Mouse (Mus musculus) neural tube, embryonic 15.5 days (tissue): ENCODE measurements around the gene Grik4. TPM values are rescaled to one million over a fixed set of nuclear protein-coding genes. Genes with fewer than 3 reads are reported as not detected.
"Not testable (repeated sequence)": the region's sequence is repeated elsewhere in the genome, so short reads cannot be mapped to it uniquely, and the experiment has no call there.

Experiments used
- ATAC-seq: fragments of 200-750 bp; cut with Nextera tagmentation; 2 replicates; pipeline ENCODE4 v1.8.0; 2017; ENCODE audit warnings: mild to moderate bottlenecking, moderate TSS enrichment, moderate library complexity; ENCODE audit not compliant: low FRiP score
- H3K27ac ChIP-seq: fragments of 300-500 bp; sonication (generic); replicated peaks from 2 replicates; pipeline ENCODE4 v1.5.1; 2015; ENCODE audit warnings: mild to moderate bottlenecking, inconsistent platforms
- H3K27me3 ChIP-seq: fragments of 300-500 bp; sonication (generic); replicated peaks from 2 replicates; pipeline ENCODE4 v1.6.1; 2015; ENCODE audit warnings: inconsistent platforms
- H3K36me3 ChIP-seq: fragments of 300-500 bp; sonication (generic); 2 replicates; pipeline ENCODE4 v1.6.1; 2015; ENCODE audit warnings: inconsistent platforms
- H3K4me1 ChIP-seq: fragments of 300-500 bp; sonication (generic); 2 replicates; pipeline ENCODE4 v1.6.1; 2015; ENCODE audit warnings: inconsistent platforms
- H3K4me2 ChIP-seq: fragments of 300-500 bp; sonication (generic); 2 replicates; pipeline ENCODE4 v1.6.1; 2015; ENCODE audit warnings: inconsistent platforms, mild to moderate bottlenecking, moderate library complexity
- H3K4me3 ChIP-seq: fragments of 300-500 bp; sonication (generic); replicated peaks from 2 replicates; pipeline ENCODE4 v1.5.1; 2015; ENCODE audit warnings: mild to moderate bottlenecking, inconsistent platforms
- H3K9ac ChIP-seq: fragments of 300-500 bp; sonication (generic); replicated peaks from 2 replicates; pipeline ENCODE4 v1.6.1; 2015; ENCODE audit warnings: mild to moderate bottlenecking, inconsistent platforms
- H3K9me3 ChIP-seq: fragments of 300-500 bp; sonication (generic); replicated peaks from 2 replicates; pipeline ENCODE4 v1.6.1; 2016; ENCODE audit warnings: inconsistent platforms
- WGBS: fragments of 180-500 bp; shearing (Covaris S2); methylation state at CpG from one replicate; pipeline ENCODE4 v1.1.7; 2015; ENCODE audit warnings: mixed read lengths; 5-methylcytosine and 5-hydroxymethylcytosine counted together
- polyA plus RNA-seq: library from polyadenylated mRNA; unstranded; fragments of >200 nt; fragmentation: Nextera tagmentation; extraction: Ambion mirVana; gene quantifications from 2 replicates; pipeline ENCODE4 v1.2.1, GENCODE M21; 2015

Grik4 gene
- polyA plus RNA-seq, 1 experiment from 2014 or later = 12.3 TPM

GRCm38 (mm10) chr9:42793581-42793980 lies 150.7 kb downstream of the Grik4 start:
- H3K36me3 ChIP-seq = no peaks in the 10 kb centered on the region
- H3K4me3 ChIP-seq = no peak overlapping the region
- ATAC-seq = no peak
- H3K4me2 ChIP-seq = no peak overlapping the region
- H3K27me3 ChIP-seq = 0 out of 2 replicates have a peak, but pooled peaks cover 2% of the 10 kb centered on the region
- no peak overlapping the region for H3K9ac ChIP-seq
- no peak overlapping the region for H3K27ac ChIP-seq
- WGBS = 83% methylated on average over 8 of the region's 8 CpGs
- no peaks in the 10 kb centered on the region for H3K9me3 ChIP-seq
- peaks cover 41% of the 10 kb centered on the region for H3K4me1 ChIP-seq

- Histone ChIP-seq H3K27me3 (0 out of 2 replicates have a peak, but pooled peaks cover 2% of the 10 kb centered on the region), H3K36me3 (no peaks in the 10 kb centered on the region), H3K4me1 (peaks cover 37% of the 10 kb centered on the region), H3K27ac (0 out of 2 replicates have a peak overlapping the region, but pooled peaks have one; percentile 15), H3K4me3 (no peak overlapping the region), H3K4me2 (no peak overlapping the region), H3K9ac (no peak overlapping the region), H3K9me3 (no peaks in the 10 kb centered on the region)
- no peak for ATAC-seq
- WGBS = 45% methylated on average over 5 of the region's 5 CpGs
Observed at GRCm38 (mm10) chr9:42792381-42792780, 151.9 kb downstream of the Grik4 start.

DNA sequence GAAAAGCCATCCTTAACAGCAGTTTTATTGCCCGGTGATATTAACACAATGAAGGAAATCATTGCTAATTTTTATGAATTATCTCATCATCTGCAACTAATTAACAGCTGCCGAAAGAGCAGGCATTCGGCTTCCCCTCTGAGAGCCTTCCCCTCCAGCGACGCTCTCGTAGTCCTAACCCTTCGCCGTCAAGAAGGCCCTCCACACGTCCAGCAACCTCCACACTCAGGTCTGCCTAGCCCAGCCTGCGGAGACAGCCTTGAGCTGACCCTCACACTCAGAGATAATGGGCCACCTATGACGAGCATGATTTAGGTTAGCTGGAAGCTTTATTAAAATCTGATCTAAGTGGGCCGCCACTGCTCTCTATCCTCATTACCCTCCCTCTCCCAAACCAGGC lies 152.5 kb downstream of the Grik4 start:
- Histone ChIP-seq H3K36me3 (no peaks in the 10 kb centered on the region), H3K4me2 (no peak overlapping the region), H3K9ac (no peak overlapping the region), H3K9me3 (no peaks in the 10 kb centered on the region), H3K27ac (0 out of 2 replicates have a peak overlapping the region, but pooled peaks have one; percentile 15), H3K4me1 (peaks cover 35% of the 10 kb centered on the region), H3K27me3 (0 out of 2 replicates have a peak, but pooled peaks cover 2% of the 10 kb centered on the region), H3K4me3 (no peak overlapping the region)
- ATAC-seq = peak; percentile 51; the same call in 1 of the 2 replicates
- WGBS = 49% methylated on average over 12 of the region's 12 CpGs

- Histone ChIP-seq H3K9ac (no peak overlapping the region), H3K4me1 (peaks cover 35% of the 10 kb centered on the region), H3K27ac (no peak overlapping the region), H3K27me3 (0 out of 2 replicates have a peak, but pooled peaks cover 2% of the 10 kb centered on the region), H3K36me3 (no peaks in the 10 kb centered on the region), H3K9me3 (no peaks in the 10 kb centered on the region), H3K4me2 (no peak overlapping the region), H3K4me3 (no peak overlapping the region)
- ATAC-seq = no peak
- 68% methylated on average over 4 of the region's 4 CpGs for WGBS
Observed at GRCm38 (mm10) chr9:42791346-42791745, 152.9 kb downstream of the Grik4 start.

DNA sequence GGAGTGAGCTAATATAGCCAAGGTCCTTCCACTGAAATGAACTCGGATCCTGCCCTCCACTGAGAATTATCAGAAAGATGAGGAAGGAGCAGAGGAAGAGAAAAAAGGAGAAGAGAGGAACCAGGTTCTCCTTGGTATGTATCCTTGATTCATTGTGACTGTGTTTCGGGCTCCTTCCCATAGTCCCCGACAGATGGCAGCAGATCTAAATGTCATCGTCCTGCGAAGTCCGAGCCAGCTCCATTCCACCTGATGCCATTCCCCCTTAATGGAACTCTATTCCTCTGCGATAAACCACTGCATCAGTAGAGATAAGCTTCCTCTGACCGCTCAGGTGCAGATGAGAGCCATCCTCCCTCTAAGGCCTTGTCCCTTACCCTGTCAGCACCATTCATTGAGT lies 155.8 kb downstream of the Grik4 start:
- WGBS = 28% methylated on average over 8 of the region's 8 CpGs
- H3K4me1 ChIP-seq = peaks cover 34% of the 10 kb centered on the region
- H3K36me3 ChIP-seq = no peaks in the 10 kb centered on the region
- H3K4me2 ChIP-seq = no peak overlapping the region
- 0 out of 2 replicates have a peak, but pooled peaks cover 2% of the 10 kb centered on the region for H3K27me3 ChIP-seq
- no peaks in the 10 kb centered on the region for H3K9me3 ChIP-seq
- H3K27ac ChIP-seq = no peak overlapping the region
- no peak for ATAC-seq
- H3K4me3 ChIP-seq = no peak overlapping the region
- no peak overlapping the region for H3K9ac ChIP-seq

DNA sequence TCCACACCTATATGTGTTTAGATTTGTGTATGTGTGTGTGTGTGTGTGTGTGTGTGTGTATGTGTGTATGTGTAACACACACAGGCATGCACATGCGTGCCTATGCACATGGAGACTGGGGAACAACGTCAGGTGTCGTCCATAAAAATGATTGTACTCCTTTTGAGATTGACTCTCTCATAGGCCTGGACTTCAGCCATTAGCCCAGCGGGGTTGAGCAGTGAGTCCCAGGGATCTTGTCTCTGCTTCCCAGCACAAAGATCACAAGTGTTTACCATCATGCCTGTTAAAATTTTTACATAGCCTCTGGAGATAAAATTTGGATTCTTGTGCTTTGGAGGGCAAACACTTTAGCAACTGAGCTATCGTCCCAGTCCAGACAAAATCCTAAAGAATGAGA lies 157.4 kb downstream of the Grik4 start:
- H3K36me3 ChIP-seq = no peaks in the 10 kb centered on the region
- H3K9ac ChIP-seq = no peak overlapping the region
- peaks cover 24% of the 10 kb centered on the region for H3K4me1 ChIP-seq
- no peak overlapping the region for H3K4me2 ChIP-seq
- WGBS = 81% methylated on average over 5 of the region's 5 CpGs
- H3K27ac ChIP-seq = no peak overlapping the region
- no peaks in the 10 kb centered on the region for H3K9me3 ChIP-seq
- no peak for ATAC-seq
- H3K27me3 ChIP-seq = no peaks in the 10 kb centered on the region
- H3K4me3 ChIP-seq = no peak overlapping the region

GRCm38 (mm10) chr9:42786286-42786685 lies 158.0 kb downstream of the Grik4 start:
- WGBS = 66% methylated on average over 2 of the region's 2 CpGs
- Histone ChIP-seq H3K36me3 (no peaks in the 10 kb centered on the region), H3K4me3 (no peak overlapping the region), H3K9ac (no peak overlapping the region), H3K4me2 (no peak overlapping the region), H3K4me1 (peaks cover 18% of the 10 kb centered on the region), H3K27me3 (no peaks in the 10 kb centered on the region), H3K9me3 (no peaks in the 10 kb centered on the region), H3K27ac (no peak overlapping the region)
- ATAC-seq = no peak

GRCm38 (mm10) chr9:42785173-42785830 lies 159.0 kb downstream of the Grik4 start:
- ATAC-seq = no peak
- H3K36me3 ChIP-seq = no peaks in the 10 kb centered on the region
- 57% methylated on average over 10 of the region's 10 CpGs for WGBS
- H3K9me3 ChIP-seq = no peaks in the 10 kb centered on the region
- peaks cover 16% of the 10 kb centered on the region for H3K4me1 ChIP-seq
- H3K4me3 ChIP-seq = no peak overlapping the region
- no peak overlapping the region for H3K27ac ChIP-seq
- 0 out of 2 replicates have a peak overlapping the region, but pooled peaks have one; percentile 6 for H3K9ac ChIP-seq
- no peaks in the 10 kb centered on the region for H3K27me3 ChIP-seq
- no peak overlapping the region for H3K4me2 ChIP-seq

DNA sequence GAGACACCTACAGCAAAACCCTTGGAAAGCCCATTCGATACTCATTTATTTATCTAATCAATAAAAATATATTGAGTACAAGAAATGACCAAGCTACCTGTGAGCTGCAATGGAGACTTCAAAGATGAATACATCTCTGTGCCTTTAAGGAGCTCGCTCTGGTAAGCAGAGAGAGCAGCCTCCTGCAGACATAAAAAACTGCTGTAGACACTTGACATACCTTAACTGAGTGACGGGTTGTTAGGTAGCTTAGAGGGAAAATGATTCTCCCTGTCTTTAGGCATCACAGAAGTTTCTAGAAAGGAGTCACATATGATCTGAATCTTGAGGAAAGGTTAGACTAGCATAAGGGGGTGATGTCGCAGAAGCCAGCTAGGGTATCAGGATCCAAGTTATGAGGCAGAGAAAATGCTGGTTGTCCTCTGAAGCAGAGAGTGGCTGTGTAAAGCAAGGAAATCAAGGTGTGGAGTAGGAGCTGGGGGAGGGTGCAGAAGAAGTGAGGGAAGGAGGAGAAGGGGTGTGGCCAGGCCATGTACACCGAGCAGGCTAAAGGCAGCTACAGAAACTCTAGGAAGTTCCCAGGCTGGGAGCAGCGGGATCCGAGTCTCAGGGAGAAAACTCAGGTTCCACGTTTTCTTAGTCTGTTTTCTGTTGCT lies 160.9 kb downstream of the Grik4 start:
- no peak overlapping the region for H3K9ac ChIP-seq
- no peaks in the 10 kb centered on the region for H3K36me3 ChIP-seq
- H3K27me3 ChIP-seq = 0 out of 2 replicates have a peak, but pooled peaks cover 2% of the 10 kb centered on the region
- 50% methylated on average over 8 of the region's 8 CpGs for WGBS
- no peak overlapping the region for H3K27ac ChIP-seq
- no peak overlapping the region for H3K4me3 ChIP-seq
- no peaks in the 10 kb centered on the region for H3K9me3 ChIP-seq
- peaks cover 22% of the 10 kb centered on the region for H3K4me1 ChIP-seq
- no peak for ATAC-seq
- H3K4me2 ChIP-seq = no peak overlapping the region

GRCm38 (mm10) chr9:42778471-42779263 lies 165.6 kb downstream of the Grik4 start:
- 30% methylated on average over 21 of the region's 21 CpGs for WGBS

GRCm38 (mm10) chr9:42777913-42778312 lies 166.4 kb downstream of the Grik4 start:
- Histone ChIP-seq H3K36me3 (no peaks in the 10 kb centered on the region), H3K9me3 (no peaks in the 10 kb centered on the region), H3K27ac (no peak overlapping the region; the same call in 1 of the 2 replicates), H3K4me2 (no peak overlapping the region), H3K9ac (no peak overlapping the region), H3K4me3 (no peak overlapping the region), H3K27me3 (0 out of 2 replicates have a peak, but pooled peaks cover 2% of the 10 kb centered on the region), H3K4me1 (peaks cover 29% of the 10 kb centered on the region)
- ATAC-seq = no peak
- 28% methylated on average over 8 of the region's 8 CpGs for WGBS

More at GRCm38 (mm10) chr9:42778471-42779263, 165.6 kb downstream of the Grik4 start:
- H3K4me3 ChIP-seq, H3K27me3 ChIP-seq, H3K9ac ChIP-seq, H3K27ac ChIP-seq, H3K4me2 ChIP-seq, H3K9me3 ChIP-seq, ATAC-seq, H3K36me3 ChIP-seq: not testable (repeated sequence)
- H3K4me1 ChIP-seq = peaks cover 32% of the 10 kb centered on the region
